Mouse (Mus musculus) thymus, postnatal 10 days (tissue): Measurements from ENCODE around the gene Vps51.

ENCODE experiments used
- DNase-seq, 2 experiments: peaks; one replicate each; pipeline ENCODE4 v3.0.0; 2021; ENCODE audit warnings: low spot score in 2 of 2

Gene Vps51

DNA sequence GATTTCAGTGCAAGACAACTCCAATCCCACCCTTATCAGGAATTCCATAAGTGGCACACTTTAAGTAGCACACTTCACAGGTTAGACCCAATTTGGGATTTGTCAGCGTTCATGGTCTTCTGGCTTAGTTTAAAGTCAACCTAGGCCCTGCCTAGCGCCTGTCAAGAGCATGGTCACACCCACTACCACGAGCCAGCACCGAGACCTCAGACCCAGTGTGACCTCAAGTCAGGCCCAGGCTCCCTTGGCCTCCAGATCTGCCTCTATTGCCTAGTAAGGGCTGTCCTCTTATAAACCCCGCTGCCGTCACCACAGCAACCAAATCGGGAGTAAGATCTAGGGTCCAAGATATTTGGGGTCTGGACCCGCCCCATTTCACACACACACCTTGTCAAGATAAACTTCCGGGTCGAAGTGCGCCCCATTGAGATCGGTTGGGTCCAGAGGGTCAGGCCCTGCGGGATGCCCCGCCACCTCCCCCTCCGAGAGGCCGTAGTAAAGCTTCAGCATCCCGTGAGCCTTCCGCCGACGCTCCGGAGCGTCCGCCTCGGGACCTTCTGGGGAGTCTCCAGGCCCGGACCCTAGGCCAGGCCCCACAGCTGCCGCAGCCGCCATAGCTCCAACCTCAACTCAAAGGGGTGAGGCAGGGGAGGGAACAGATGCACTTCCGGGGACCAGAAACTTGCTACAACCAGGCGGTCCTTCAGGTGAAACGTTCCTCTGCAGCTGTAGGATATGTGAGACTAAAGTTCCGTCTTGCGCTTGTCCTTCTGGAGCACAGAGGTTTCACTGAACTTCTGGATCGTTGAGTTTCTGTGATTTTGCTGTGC, at the start of gene Vps51:
Gene Vps51 (minus strand): TSS at position 668 of the 830 bp plus-strand sequence.
- peak; percentile 79 to 81 for DNase-seq

- DNase-seq, result peak; percentile 31 to 69
Measured at GRCm38 (mm10) chr19:6126289-6126688, 49.3 kb upstream of the Vps51 start.

DNA sequence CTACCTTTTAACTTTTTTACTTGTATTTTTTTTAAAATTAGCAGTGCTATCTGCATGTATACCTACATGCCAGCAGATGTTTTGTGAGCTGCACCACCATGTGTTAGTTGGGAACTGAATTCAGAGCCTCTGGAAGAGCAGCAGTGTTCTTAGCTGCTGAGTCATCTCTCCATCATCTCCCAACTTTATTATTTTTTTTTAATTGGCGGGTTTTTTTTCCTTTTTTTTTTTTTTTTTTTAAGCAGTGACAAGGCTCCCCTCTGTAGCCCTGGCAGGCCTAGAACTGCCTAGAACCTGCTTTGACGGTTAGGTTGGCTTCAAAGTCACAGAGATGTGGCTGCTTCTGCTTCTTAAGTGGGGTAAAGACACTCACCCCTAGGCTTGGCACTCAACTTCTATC, 47.9 kb upstream of the Vps51 start:
- no peak for DNase-seq

DNA sequence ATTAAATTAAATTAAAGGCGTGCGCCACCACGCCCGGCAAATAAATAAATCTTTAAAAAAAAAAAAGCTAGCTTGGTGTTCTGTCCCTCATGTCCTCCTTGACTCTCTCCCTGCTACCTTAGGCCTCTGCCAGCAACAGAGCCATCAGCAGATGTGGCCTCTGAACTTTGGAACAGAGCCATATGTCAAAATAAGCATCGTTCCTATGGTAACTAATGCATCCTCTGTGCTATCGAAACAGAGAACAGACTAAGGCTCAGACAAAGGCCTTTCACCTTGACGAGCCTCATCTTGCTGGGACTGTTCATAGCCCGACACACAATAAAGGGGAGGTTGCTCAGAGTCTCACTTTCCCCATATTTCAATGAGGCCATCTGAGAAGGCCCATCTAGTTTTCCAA, 46.3 kb upstream of the Vps51 start:
- DNase-seq, result no peak

DNA sequence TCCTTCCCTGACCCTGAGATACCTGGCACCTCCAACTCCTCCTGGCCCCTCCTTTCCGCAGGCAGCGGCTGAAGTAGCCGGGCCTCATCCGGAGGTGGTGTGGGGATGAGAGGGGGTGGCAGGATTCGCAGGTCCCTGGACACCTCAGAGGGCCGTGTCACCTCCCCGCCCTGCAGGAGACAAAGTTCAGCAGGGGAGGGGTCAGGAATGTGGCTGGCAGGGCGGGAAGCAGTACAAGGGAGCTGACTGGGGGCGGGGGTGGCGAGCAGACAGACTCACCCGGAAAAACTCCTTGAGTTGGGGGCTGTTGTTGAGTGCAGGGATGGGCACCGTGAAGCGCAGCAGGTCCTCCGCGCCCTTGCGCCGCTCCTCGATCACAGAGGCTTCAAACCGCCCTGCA, 44.7 kb upstream of the Vps51 start:
- DNase-seq, result no peak

DNA sequence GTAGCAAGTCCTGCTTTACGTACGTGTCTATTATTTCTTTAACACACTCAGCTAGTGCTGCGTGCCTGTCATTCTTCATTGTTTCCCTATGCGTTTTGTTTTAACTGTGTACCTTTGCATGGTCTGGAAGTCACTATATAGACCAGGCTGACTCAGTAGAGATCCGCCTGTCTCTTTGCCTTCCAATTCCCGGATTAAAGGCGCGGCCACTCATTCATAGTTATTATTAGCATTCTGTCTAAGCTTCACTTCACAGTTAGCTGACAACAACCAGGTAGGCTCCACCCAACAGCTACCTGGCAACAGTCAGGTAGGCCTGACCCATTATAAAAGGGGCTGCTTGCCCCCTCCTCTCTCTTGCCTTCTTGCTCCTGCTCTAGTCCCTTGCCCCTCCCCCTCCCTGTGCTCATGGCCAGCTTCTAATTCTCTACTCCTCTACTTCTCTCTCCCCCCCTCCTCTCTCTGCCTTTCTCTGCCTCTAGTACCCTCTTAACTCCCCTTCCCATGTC, 41.7 kb upstream of the Vps51 start:
- DNase-seq, result no peak

GRCm38 (mm10) chr19:6117986-6118676, 41.1 kb upstream of the Vps51 start, which contains the start of gene Sac3d1:
Gene Sac3d1, minus strand, starts transcription at chr19:6118650.
- DNase-seq, result peak; percentile 83

GRCm38 (mm10) chr19:6117346-6117985, 40.4 kb upstream of the Vps51 start:
- peak in 1 of 2 experiments; percentile 33 for DNase-seq

GRCm38 (mm10) chr19:6116113-6116850, 39.3 kb upstream of the Vps51 start:
- DNase-seq, result no peak

DNA sequence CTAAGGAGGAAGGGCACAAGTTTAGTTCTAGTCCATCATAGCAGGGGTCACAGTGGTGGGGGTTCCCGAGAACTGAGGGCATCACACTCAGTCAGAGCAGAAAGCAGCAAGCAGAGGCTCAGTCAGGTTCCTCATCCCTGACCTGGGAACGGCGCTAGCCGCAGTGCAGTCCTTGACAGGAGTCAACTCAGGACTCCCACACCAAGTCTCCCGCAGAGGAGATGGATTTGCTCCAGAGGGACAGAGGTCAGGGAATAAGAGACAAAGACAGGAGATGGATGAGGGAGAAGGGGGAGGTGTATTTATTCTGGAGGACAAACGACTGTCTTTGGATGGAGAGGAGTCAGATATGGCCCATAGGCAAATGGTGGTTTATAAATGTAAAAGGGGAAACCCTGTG, 36.1 kb upstream of the Vps51 start:
- no peak for DNase-seq

DNA sequence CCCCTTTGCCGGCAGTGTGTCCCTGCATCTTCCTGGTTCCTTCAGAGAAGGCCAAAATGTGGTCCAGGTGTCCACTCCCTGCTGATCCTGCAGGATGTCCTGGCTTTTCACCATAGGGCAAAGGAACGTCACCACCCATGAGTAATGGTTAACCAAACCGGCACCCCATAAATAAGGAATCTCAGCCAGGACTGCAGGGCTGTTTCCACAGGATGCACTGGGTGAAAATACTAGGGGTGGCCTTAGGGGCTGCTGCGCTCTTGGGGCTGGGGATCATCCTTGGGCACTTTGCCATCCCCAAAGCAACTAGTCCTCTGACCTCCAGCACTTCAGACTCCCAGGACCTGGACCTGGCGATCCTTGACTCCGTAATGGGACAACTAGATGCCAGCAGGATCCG, 28.6 kb upstream of the Vps51 start, which contains the start of gene Naaladl1:
Gene Naaladl1 (plus strand): TSS at position 197 of the 400 bp plus-strand sequence.
- DNase-seq, result no peak

DNA sequence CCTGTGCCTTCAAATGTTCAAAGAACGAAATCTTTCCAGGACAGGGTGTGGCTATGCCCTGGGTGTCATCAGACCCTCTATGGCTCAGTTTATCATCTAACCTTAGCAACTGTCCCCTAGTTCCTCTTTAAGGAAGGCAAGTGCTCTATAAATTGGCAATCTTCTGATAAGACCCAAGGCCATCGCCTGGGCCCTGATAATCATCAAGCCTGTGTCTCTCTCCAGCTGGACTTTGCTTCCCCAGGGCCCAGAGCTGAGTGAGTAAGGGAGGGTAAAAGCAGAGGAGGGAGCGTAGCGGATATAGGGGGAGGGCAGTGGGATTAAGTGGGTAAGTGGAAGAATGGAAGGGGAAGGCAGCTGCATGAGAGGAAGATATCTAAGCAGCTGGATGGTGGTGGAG, 27.4 kb upstream of the Vps51 start:
- no peak for DNase-seq

GRCm38 (mm10) chr19:6102169-6102853, 25.3 kb upstream of the Vps51 start:
- no peak for DNase-seq

- DNase-seq, result no peak
Measured at GRCm38 (mm10) chr19:6101186-6101585, 24.2 kb upstream of the Vps51 start.

DNA sequence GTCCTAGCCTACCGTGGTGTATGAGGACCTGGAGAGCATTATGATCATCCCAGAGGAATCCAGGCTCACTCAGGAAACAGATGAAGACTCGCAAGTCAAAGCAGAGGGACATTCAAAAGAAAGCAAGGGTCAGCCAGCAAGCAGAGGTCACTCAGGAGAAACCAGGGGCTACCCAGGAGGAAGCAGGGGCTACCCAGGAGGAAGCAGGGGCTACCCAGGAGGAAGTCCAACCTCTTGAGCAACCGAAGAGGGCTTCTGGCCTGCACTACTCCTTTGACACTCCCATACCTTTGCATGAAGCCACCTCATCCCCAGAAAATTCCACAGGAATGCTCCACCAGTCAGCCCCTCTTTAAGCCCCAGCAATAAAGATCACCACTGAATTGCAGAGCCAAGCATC, 20.8 kb upstream of the Vps51 start:
- no peak for DNase-seq

GRCm38 (mm10) chr19:6094119-6094518, 17.1 kb upstream of the Vps51 start, which contains the start of gene AC131692.1:
Gene AC131692.1, plus strand, starts transcription at chr19:6094419.
- no peak for DNase-seq

DNA sequence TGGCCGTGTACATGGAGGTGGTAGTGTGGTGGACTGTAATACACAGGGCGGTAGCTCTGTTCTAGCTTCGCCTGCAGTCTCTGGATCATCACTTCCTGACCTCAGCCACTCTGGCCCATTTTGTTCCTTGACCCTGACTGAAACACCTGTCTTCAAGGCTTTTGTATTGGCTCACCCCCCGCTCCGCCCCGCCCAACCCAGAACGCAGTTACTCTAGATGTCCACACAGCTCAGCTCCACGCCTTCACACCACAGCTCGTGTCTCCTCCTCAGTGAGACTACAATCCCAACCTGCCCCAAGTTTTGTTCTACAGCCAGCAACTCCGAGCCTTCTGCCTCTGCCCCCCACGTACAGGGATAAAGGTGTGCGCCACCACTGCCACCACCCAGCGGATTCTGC, 11.8 kb upstream of the Vps51 start:
- no peak for DNase-seq

DNA sequence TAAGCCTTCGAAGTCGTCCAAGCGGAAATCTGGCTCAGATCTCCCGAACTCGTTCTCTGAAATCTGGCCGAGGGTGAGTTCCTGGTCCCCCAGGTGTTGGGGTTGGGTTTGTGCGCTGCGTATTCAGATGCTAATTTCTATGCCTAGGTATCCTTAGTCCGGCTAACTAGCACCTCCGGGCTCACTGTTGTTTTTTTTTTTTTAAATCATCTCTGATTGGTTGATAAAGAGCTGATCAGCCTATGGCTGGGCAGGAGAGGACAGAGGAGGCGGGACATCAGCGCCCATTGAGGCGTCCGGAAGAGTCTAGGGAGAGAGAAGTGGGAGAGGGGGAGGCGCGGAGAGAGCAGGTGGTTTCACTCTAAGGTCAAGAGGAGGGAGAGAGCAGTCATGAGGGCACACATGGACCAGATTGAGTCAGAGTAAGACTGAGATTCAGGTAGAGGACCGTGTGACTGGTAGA, 8.4 kb upstream of the Vps51 start:
- DNase-seq, result peak; percentile 52 to 55

DNA sequence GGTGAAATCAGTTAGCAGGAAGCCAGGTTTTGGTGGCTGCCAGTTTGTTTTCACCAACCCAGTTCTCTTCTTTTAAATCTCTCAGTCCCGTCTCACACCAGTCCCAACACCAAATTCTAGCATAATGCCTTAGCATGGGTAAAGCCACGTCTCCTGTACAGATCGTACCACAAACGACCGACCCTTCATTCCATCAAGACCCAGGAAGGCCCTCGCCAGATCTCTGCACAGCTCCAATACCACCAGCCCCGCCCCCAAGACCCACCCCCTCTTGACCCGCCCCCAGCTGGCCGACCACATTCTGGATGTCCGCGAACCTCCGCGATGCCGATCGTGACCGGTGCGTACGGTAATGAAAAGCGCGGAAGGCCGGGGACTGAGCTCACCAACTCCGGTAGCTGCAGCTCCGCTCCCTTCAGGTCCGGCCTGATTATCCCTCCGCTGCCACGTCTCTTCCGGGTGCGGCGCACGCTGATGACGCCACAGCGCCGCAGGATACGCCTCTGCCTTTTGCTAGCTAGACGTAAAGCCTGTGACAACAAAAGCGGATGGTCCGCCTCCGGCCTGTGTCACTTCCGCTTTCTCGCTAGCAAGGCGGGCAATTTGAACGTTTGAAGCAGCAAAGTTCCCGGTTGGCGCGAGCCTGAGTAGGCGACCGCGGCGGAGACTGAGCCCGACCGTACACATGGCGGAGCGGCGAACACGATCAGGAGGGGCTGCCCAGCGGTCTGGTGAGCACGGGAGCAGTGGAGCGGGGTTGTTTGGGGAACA, 7.6 kb upstream of the Vps51 start, which contains the start of the genes Zfpl1 and Cdca5:
Gene Zfpl1 (minus strand): TSS at position 479 of the 771 bp plus-strand sequence.
Gene Cdca5 (plus strand): TSS at position 506 of the 771 bp plus-strand sequence.
- DNase-seq, result peak; percentile 94 to 96

- DNase-seq, result no peak
Measured at GRCm38 (mm10) chr19:6082156-6082555, 5.1 kb upstream of the Vps51 start, which contains the start of gene Gm28374. Gene Gm28374, minus strand, starts transcription at chr19:6082256.
